Mouse (Mus musculus) testis, postnatal 14 days (tissue): ENCODE data around the gene Gspt2.
A peak's percentile ranks its signal among the peaks of the same experiment; 100 is the strongest.
"Not testable (repeated sequence)": the region's sequence is repeated elsewhere in the genome, so short reads cannot be mapped to it uniquely, and the experiment has no call there.

ENCODE experiments used
- DNase-seq: peaks from one replicate; pipeline ENCODE4 v3.0.0; 2021; ENCODE audit warnings: low spot score

The Gspt2 gene

GRCm38 (mm10) chrX:94635961-94636563 is at the start of gene Gspt2:
Gene Gspt2 (plus strand): TSS chrX:94636069.
- DNase-seq, result peak; percentile 77

- DNase-seq, result peak; percentile 24
Observed at GRCm38 (mm10) chrX:94624835-94625803, 10.8 kb upstream of the Gspt2 start.

GRCm38 (mm10) chrX:94636911-94637310 is 1.0 kb downstream of the Gspt2 start:
- no peak for DNase-seq

- DNase-seq, result no peak
Observed at GRCm38 (mm10) chrX:94648541-94648940, 12.7 kb downstream of the Gspt2 start.

- peak; percentile 67 for DNase-seq
Observed at GRCm38 (mm10) chrX:94657734-94658133, 21.9 kb downstream of the Gspt2 start.

GRCm38 (mm10) chrX:94670814-94671213 is 34.9 kb downstream of the Gspt2 start:
- no peak for DNase-seq

- peak; percentile 20 for DNase-seq
Observed at GRCm38 (mm10) chrX:94674977-94675376, 39.1 kb downstream of the Gspt2 start.

GRCm38 (mm10) chrX:94681581-94681980 is 45.7 kb downstream of the Gspt2 start:
- not testable (repeated sequence) for DNase-seq

GRCm38 (mm10) chrX:94689593-94689992 is 53.7 kb downstream of the Gspt2 start:
- DNase-seq, result not testable (repeated sequence)
